Mouse (Mus musculus) megakaryocyte-erythroid progenitor cell, adult 5-6 weeks (primary cell): ENCODE data around the gene Serpine2. TPM values are rescaled to one million over a fixed set of nuclear protein-coding genes. Genes with fewer than 3 reads are reported as not detected.

ENCODE experiments used
- ATAC-seq: replicated peaks from 2 replicates; pipeline ENCODE4 v1.8.0; 2016; ENCODE audit warnings: mild to moderate bottlenecking, inconsistent platforms; ENCODE audit not compliant: severe bottlenecking, poor library complexity, low FRiP score, low TSS enrichment
- total RNA-seq, 2 experiments: library from RNA; stranded (forward) in 1 of 2; stranded (reverse) in 1 of 2; fragments of 200-1000, 215-1000 nt in 1 of 2; fragments of >200 nt in 1 of 2; fragmentation: Nextera tagmentation in 1 of 2; gene quantifications; 2 replicates each; pipeline ENCODE4 v1.2.3; 2014 to 2017

The Serpine2 gene
- total RNA-seq, 2 experiments from 2014 or later = 4.6 TPM; not detected in 1

- ATAC-seq = no peak
Observed at GRCm38 (mm10) chr1:79822806-79823525, 38.0 kb downstream of the Serpine2 start.

GRCm38 (mm10) chr1:79819296-79819879, 41.6 kb downstream of the Serpine2 start:
- no peak for ATAC-seq

- no peak for ATAC-seq
Observed at GRCm38 (mm10) chr1:79815446-79815845, 45.5 kb downstream of the Serpine2 start.

GRCm38 (mm10) chr1:79809447-79809846, 51.5 kb downstream of the Serpine2 start:
- ATAC-seq = no peak

- peak; percentile 86 for ATAC-seq
Observed at GRCm38 (mm10) chr1:79806865-79807264, 54.1 kb downstream of the Serpine2 start.

GRCm38 (mm10) chr1:79803614-79804013, 57.4 kb downstream of the Serpine2 start:
- no peak for ATAC-seq

- no peak for ATAC-seq
Observed at GRCm38 (mm10) chr1:79802858-79803427, 58.0 kb downstream of the Serpine2 start.

- ATAC-seq = peak; percentile 84
Observed at GRCm38 (mm10) chr1:79797084-79797483, 63.9 kb downstream of the Serpine2 start.

- 0 out of 2 replicates have a peak, but pooled peaks have one; percentile 50 for ATAC-seq
Observed at GRCm38 (mm10) chr1:79786267-79786927, 74.6 kb downstream of the Serpine2 start.

GRCm38 (mm10) chr1:79782433-79782832, 78.5 kb downstream of the Serpine2 start:
- ATAC-seq = peak; percentile 65

- no peak for ATAC-seq
Observed at GRCm38 (mm10) chr1:79778011-79778410, 83.0 kb downstream of the Serpine2 start.

GRCm38 (mm10) chr1:79775927-79776458, 85.0 kb downstream of the Serpine2 start, which contains the start of the genes Mrpl44 and Wdfy1:
Gene Mrpl44 (plus strand): TSS chr1:79776018.
Gene Wdfy1 (minus strand): TSS chr1:79776143.
- peak; percentile 99 for ATAC-seq

- ATAC-seq = no peak
Observed at GRCm38 (mm10) chr1:79774164-79774780, 86.7 kb downstream of the Serpine2 start.

- no peak for ATAC-seq
Observed at GRCm38 (mm10) chr1:79768231-79768630, 92.7 kb downstream of the Serpine2 start.

- ATAC-seq = no peak
Observed at GRCm38 (mm10) chr1:79764483-79764882, 96.5 kb downstream of the Serpine2 start.

GRCm38 (mm10) chr1:79764031-79764430, 96.9 kb downstream of the Serpine2 start:
- ATAC-seq = no peak

- peak; percentile 58 for ATAC-seq
Observed at GRCm38 (mm10) chr1:79762282-79763250, 98.4 kb downstream of the Serpine2 start.

GRCm38 (mm10) chr1:79761917-79762271, 99.1 kb downstream of the Serpine2 start:
- peak; percentile 51 for ATAC-seq
